Mouse (Mus musculus) liver, postnatal 0 days (tissue): ENCODE measurements around the gene Fndc3a.

Experiments used
- CTCF ChIP-seq: sonication (generic); IDR thresholded peaks from 2 replicates; pipeline ENCODE4 v1.5.1; 2016; ENCODE audit warnings: antibody characterized with exemption, low read depth
- EP300 ChIP-seq: IDR thresholded peaks from 2 replicates; pipeline ENCODE4 v1.6.1; 2016; ENCODE audit warnings: antibody characterized with exemption, low read depth, mild to moderate bottlenecking

- no peak for TF ChIP-seq CTCF
- TF ChIP-seq EP300 = no peak
These were observed 6.4 kb upstream of the Fndc3a start for GRCm38 (mm10) chr14:72716175-72716574.
